Mouse (Mus musculus): ENCODE measurements around the gene Olfr243. TPM values are rescaled to one million over a fixed set of nuclear protein-coding genes. Genes with fewer than 3 reads are reported as not detected.
"Not testable (repeated sequence)": the region's sequence is repeated elsewhere in the genome, so short reads cannot be mapped to it uniquely, and the experiment has no call there.

The Olfr243 gene
- not detected for total RNA-seq (2021)
- long read RNA-seq, experiment 1 = 0 reads
- long read RNA-seq, experiment 2 = 0 reads

DNA sequence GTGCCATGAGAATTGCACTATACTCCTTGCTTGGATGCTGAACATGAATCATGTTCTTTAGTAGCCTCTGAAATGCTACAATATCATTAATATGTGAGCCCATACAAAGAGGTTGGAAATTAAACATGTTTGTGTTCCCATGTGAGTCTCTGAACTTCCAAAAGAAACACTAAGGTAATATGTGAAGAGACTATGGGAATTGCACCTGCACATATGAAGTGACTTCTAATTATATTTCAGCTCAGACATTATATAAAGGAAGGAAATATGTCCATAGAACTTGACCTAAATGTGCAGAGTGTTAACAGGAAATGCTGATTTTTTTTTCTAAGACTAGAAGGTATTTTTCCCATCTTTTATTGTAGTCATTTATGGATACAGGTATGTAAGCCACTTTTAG lies at the start of gene Olfr243:
Gene Olfr243, plus strand, starts transcription at position 301 of the 400 bp plus-strand sequence.
- no peak for DNase-seq

DNA sequence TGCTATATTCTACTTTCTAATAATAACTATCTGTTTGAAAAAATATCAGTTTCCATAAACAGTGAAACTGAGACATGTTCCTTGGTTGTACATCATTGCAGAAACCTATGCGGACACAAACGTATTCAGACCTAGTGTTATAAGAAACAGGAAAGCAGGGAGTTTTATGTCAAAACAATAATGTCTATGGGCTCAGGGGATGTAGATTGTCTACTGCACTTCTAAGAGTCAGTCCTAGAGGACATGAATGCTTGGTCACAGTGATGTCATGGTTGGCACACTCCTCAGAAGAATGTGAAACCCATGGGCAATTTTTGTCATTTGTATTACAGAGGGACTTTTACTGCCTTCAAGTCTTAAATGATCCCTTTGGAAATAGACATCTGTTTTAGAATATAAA lies 43.4 kb upstream of the Olfr243 start, which contains the start of gene Olfr624:
Gene Olfr624, minus strand, starts transcription at position 101 of the 400 bp plus-strand sequence.
- no peak for DNase-seq

DNA sequence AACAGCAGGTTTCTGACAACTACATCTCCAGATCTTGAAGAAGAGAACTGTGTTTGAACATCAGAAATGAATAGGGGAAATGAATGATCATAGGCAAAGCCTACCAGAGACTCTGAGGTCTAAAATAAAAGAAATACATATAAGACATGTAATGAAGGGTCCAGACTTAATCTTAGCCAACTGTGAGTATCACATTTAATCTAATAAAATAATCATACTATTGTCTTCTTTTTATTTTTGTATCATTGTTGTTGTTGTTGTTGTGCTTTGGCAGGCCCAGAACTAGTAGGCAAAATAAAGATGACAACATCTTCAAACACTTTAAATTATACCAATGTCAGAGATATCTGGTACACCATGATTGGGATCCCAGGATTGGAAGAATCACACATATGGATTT lies 32.1 kb upstream of the Olfr243 start, which contains the start of gene Olfr625-ps1:
Gene Olfr625-ps1, plus strand, starts transcription at position 301 of the 400 bp plus-strand sequence.
- no peak for DNase-seq

DNA sequence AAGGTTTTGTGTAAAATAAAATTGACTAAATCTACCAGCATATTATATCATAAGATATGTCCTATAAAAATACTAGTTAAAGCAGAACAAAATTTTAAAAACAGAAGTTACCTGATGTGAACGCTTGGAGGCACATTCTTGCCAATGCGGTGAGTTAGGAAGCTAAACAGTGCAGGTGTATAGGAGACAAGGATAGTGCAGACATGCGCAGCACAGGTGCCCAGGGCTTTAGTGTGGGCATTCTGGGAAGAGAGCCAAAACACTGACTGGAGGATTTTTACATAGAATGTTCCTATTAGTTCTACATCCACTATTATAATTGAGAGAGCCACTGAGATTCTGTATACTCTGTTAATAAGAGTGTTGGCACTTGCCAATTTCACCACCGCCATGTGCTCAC lies 15.0 kb upstream of the Olfr243 start:
- no peak for DNase-seq

DNA sequence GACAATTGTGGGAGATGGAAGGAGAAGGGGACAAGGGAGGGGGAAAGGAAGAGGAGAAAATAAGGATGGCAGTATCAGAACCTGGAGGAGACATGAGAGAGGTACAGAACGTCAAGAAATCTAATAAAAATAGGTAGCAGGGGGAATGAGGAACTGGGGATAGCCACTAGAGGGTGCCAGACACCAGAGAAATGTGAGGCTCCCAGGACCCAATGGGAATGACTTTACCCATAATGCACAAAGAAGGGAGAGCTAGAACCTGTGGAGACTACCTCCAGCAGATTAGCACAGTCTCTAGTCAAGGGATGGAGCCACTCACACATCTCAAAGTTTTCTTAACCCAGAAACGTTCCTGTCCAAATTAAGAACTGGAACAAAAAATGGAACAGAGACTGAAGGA lies 2.4 kb upstream of the Olfr243 start:
- DNase-seq = no peak

DNA sequence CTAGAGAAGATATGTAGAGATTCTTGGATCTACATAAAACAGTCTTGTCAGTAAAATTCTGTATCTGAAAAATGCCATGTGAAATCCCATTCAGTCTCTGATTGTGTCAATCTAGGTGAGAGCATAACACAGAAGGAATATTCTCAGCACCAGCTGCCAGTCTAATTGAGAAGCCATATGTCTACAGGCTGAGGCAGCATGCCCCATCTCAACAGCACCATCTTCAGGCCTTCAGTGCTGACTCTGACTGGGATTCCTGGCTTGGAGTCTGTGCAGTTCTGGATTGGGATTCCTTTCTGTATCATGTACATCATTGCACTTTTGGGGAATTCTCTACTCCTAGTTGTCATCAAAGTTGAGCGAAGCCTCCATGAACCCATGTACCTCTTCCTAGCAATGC lies 1.9 kb downstream of the Olfr243 start:
- DNase-seq = not testable (repeated sequence)

DNA sequence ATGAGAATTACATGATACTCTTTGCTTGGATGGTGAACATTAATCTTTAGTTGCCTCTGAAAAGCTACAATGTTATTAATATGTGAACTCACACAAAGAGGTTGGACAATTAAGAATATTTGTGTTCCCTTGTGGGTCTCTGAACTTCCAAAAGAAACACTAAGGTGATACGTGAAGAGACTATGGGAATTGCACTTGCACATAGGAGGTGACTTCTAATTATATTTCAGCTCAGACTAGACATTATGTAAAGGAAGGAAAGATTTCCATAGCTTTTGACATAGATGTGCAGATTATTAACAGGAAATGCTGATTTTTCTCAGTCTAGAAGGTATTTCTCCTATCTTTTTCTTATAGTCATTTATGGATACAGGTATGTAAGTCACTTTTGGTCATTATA lies 15.6 kb downstream of the Olfr243 start, which contains the start of gene Olfr628:
Gene Olfr628, plus strand, starts transcription at position 301 of the 400 bp plus-strand sequence.
- DNase-seq = no peak

DNA sequence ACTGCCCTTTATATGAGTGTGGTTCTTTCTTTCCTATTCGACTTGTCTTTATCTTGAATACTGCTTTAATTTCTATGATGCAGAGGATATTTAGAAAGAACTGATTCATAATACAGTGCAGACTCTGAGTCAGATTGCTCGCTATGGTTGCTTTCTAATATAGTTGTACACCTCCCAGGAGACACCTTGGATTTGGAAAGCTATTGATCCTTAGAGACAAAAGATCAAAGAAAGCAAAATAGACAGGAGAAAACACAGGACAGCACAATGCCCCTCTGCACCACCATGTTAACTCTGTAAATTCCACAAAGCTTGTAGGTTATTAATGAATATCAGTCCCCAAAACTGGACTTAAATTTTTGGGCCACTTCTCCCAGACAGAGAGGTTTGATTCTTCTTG lies 30.4 kb downstream of the Olfr243 start, which contains the start of gene Olfr629:
Gene Olfr629, minus strand, starts transcription at position 101 of the 400 bp plus-strand sequence.
- DNase-seq = no peak

DNA sequence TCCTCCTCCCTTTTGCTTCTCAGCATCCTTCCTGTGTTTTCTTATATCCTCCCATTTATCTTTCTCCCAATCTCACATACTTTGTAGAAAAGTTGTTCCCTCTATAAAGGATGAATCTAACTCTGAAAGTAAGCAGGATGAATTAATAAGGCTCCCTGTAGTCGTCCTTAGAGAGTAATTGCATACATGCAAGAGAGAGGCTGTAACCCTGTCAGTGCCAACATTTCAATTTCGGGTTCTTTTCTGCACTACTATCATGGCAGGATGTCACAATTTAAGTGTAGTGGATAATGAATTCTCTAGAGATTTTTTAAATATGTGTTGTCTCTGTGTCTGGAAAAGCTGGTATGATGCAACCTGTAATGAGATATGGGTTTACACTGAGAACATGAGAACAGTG lies 42.8 kb downstream of the Olfr243 start, which contains the start of gene Olfr630:
Gene Olfr630, minus strand, starts transcription at position 101 of the 400 bp plus-strand sequence.
- DNase-seq = no peak

DNA sequence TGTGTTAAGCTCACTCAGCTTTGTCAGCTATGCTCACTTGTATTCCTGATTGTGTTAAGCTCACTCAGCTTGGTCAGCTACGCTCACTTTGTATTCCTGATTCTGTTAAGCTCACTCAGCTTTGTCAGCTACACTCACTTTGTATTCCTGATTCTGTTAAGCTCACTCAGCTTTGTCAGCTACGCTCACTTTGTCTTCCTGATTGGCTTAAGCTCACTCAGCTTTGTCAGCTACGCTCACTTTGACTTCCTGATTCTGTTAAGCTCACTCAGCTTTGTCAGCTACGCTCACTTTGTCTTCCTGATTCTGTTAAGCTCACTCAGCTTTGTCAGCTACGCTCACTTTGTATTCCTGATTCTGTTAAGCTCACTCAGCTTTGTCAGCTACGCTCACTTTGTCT lies 47.7 kb downstream of the Olfr243 start:
- not testable (repeated sequence) for DNase-seq

DNA sequence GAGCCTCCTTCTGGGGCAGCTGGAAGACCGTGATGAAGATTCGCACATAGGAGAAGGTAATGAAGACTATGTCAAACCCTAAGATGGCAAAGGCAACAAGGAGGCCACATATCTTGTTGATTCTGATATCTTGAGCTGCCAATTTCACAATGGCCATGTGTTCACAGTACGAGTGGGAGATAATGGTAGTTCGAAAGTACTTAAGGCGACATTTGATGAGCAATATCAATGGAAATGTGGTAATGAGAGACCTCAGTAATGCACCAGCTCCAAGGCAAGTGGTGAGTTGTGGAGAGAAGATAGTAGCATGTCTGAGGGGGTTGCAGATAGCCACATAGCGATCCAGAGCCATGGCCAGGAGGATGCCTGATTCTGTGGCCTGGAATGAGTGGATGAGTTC lies 53.2 kb downstream of the Olfr243 start:
- not testable (repeated sequence) for DNase-seq

Other genes starting within 250 kb of the Olfr243 start
- gene Olfr608, start 244.8 kb upstream of the Olfr243 start, total RNA-seq (2021) = not detected
- not detected for gene Olfr609, start 216.6 kb upstream of the Olfr243 start, total RNA-seq (2021)
- not detected for gene Olfr610, start 202.5 kb upstream of the Olfr243 start, total RNA-seq (2021)
- gene Olfr611, start 193.8 kb upstream of the Olfr243 start, total RNA-seq (2021) = not detected
- gene Olfr612, start 172.0 kb upstream of the Olfr243 start, total RNA-seq (2021) = not detected
- gene Olfr613, start 166.6 kb upstream of the Olfr243 start, total RNA-seq (2021) = not detected
- gene Olfr615, start 158.6 kb upstream of the Olfr243 start, total RNA-seq (2021) = not detected
- not detected for gene Olfr616, start 145.5 kb upstream of the Olfr243 start, total RNA-seq (2021)
- gene Olfr617, start 141.6 kb upstream of the Olfr243 start, total RNA-seq (2021) = not detected
- gene Olfr618, start 124.6 kb upstream of the Olfr243 start, total RNA-seq (2021) = not detected
- not detected for gene Olfr619, start 114.1 kb upstream of the Olfr243 start, total RNA-seq (2021)
- not detected for gene Olfr620, start 102.1 kb upstream of the Olfr243 start, total RNA-seq (2021)
- not detected for gene Olfr622, start 72.0 kb upstream of the Olfr243 start, total RNA-seq (2021)
- not detected for gene Olfr623, start 51.0 kb upstream of the Olfr243 start, total RNA-seq (2021)
- gene Olfr624, start 43.5 kb upstream of the Olfr243 start, total RNA-seq (2021) = not detected
- gene Olfr625-ps1, start 32.0 kb upstream of the Olfr243 start, total RNA-seq (2021) = not detected
- not detected for gene Olfr628, start 15.7 kb downstream of the Olfr243 start, total RNA-seq (2021)
- not detected for gene Olfr629, start 30.3 kb downstream of the Olfr243 start, total RNA-seq (2021)
- not detected for gene Olfr630, start 42.7 kb downstream of the Olfr243 start, total RNA-seq (2021)
- not detected for gene Olfr69, start 56.9 kb downstream of the Olfr243 start, total RNA-seq (2021)
- gene Olfr68, start 65.0 kb downstream of the Olfr243 start, total RNA-seq (2021) = not detected
- not detected for gene Olfr67, start 77.2 kb downstream of the Olfr243 start, total RNA-seq (2021)
- 100 to 1,000 TPM in 1 of 2 experiments, 10 to 100 TPM in 1; 60.5 to 281 TPM for gene Hbb-bt, start 99.3 kb downstream of the Olfr243 start, total RNA-seq (2021)
- gene Hbb-bs, start 113.4 kb downstream of the Olfr243 start, total RNA-seq (2021) = 1,000 to 10,000 TPM in 1 of 2 experiments, 100 to 1,000 TPM in 1; 504 to 2,205 TPM
- gene Hbb-bh2, start 125.8 kb downstream of the Olfr243 start, total RNA-seq (2021) = not detected
- not detected for gene Hbb-bh1, start 128.5 kb downstream of the Olfr243 start, total RNA-seq (2021)
- gene Hbb-y, start 138.5 kb downstream of the Olfr243 start, total RNA-seq (2021) = not detected
- gene Olfr66, start 171.6 kb downstream of the Olfr243 start, total RNA-seq (2021) = not detected
- not detected for gene Olfr64, start 179.8 kb downstream of the Olfr243 start, total RNA-seq (2021)
- gene Olfr65, start 188.8 kb downstream of the Olfr243 start, total RNA-seq (2021) = not detected
- not detected for gene Olfr631, start 214.2 kb downstream of the Olfr243 start, total RNA-seq (2021)
- gene Olfr632, start 219.7 kb downstream of the Olfr243 start, total RNA-seq (2021) = not detected
- gene Olfr633, start 229.8 kb downstream of the Olfr243 start, total RNA-seq (2021) = not detected

All from gastrocnemius, postnatal 25 days (tissue).